Mouse (Mus musculus) limb, embryonic 15.5 days (tissue): Measurements from ENCODE around the gene Sept1. TPM values are rescaled to one million over a fixed set of nuclear protein-coding genes. Genes with fewer than 3 reads are reported as not detected.
"Not testable (repeated sequence)": the region's sequence is repeated elsewhere in the genome, so short reads cannot be mapped to it uniquely, and the experiment has no call there.

Experiments
- ATAC-seq: fragments of 200-750 bp; cut with Nextera tagmentation; 2 replicates; pipeline ENCODE4 v1.8.0; 2017; ENCODE audit warnings: low read depth, moderate TSS enrichment; ENCODE audit not compliant: insufficient number of reproducible peaks, low FRiP score, low TSS enrichment
- H3K27ac ChIP-seq: fragments of 300-500 bp; sonication (generic); 2 replicates; pipeline ENCODE4 v1.5.1; 2015; ENCODE audit warnings: moderate library complexity, mild to moderate bottlenecking, inconsistent platforms
- H3K27me3 ChIP-seq: fragments of 300-500 bp; sonication (generic); 2 replicates; pipeline ENCODE4 v1.6.1; 2015; ENCODE audit warnings: inconsistent platforms
- H3K36me3 ChIP-seq: fragments of 300-500 bp; sonication (generic); 2 replicates; pipeline ENCODE4 v1.6.1; 2015; ENCODE audit warnings: inconsistent platforms
- H3K4me1 ChIP-seq: fragments of 300-500 bp; sonication (generic); 2 replicates; pipeline ENCODE4 v1.6.1; 2015; ENCODE audit warnings: inconsistent platforms
- H3K4me2 ChIP-seq: fragments of 300-500 bp; sonication (generic); 2 replicates; pipeline ENCODE4 v1.6.1; 2015; ENCODE audit warnings: mild to moderate bottlenecking, inconsistent platforms
- H3K4me3 ChIP-seq: fragments of 300-500 bp; sonication (generic); 2 replicates; pipeline ENCODE4 v1.5.1; 2015; ENCODE audit warnings: mild to moderate bottlenecking, inconsistent platforms
- H3K9ac ChIP-seq: fragments of 300-500 bp; sonication (generic); 2 replicates; pipeline ENCODE4 v1.6.1; 2015; ENCODE audit warnings: inconsistent platforms
- H3K9me3 ChIP-seq: fragments of 300-500 bp; sonication (generic); 2 replicates; pipeline ENCODE4 v1.6.1; 2016; ENCODE audit warnings: inconsistent platforms
- WGBS: fragments of 180-500 bp; shearing (Covaris S2); methylation state at CpG from one replicate; pipeline ENCODE4 v1.1.7; 2015; 5-methylcytosine and 5-hydroxymethylcytosine counted together
- polyA plus RNA-seq: library from polyadenylated mRNA; unstranded; fragments of >200 nt; fragmentation: Nextera tagmentation; extraction: Ambion mirVana; gene quantifications from 2 replicates; pipeline ENCODE4 v1.2.1, GENCODE M21; 2015

Sept1 gene
- polyA plus RNA-seq, 1 experiment from 2014 or later = 22.7 TPM

- H3K9me3 ChIP-seq, H3K27ac ChIP-seq, H3K4me1 ChIP-seq, H3K9ac ChIP-seq, H3K4me3 ChIP-seq, ATAC-seq, H3K36me3 ChIP-seq, H3K27me3 ChIP-seq, H3K4me2 ChIP-seq: not testable (repeated sequence)
- 17% methylated on average over 2 of the region's 3 CpGs for WGBS
Observed at GRCm38 (mm10) chr7:127181724-127182123, 51.2 kb downstream of the Sept1 start.

DNA sequence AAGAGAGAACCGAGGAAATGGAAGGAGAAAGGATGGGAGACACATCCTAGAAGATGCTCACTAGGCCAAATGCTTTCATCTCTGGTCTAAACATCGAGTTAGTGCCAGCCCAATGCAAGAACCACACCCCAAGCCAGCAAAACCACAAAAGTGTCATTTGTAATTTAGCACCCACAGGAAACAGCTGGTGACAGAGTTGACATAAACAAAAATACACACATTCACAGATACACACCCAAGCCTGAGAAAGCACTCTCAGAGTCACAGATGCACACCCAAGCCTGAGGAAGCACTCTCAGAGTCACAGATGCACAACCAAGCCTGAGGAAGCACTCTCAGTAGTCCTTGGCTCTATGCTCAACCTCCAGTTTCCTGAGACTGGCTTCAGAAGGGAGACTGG is 52.1 kb downstream of the Sept1 start:
- Histone ChIP-seq H3K4me1 (no peaks in the 10 kb centered on the region), H3K4me3 (no peak overlapping the region), H3K9me3 (no peaks in the 10 kb centered on the region), H3K36me3 (no peaks in the 10 kb centered on the region), H3K27me3 (no peaks in the 10 kb centered on the region), H3K27ac (no peak overlapping the region), H3K4me2 (no peak overlapping the region), H3K9ac (no peak overlapping the region)
- WGBS = 70% methylated on average over 2 of the region's 2 CpGs
- no peak for ATAC-seq

DNA sequence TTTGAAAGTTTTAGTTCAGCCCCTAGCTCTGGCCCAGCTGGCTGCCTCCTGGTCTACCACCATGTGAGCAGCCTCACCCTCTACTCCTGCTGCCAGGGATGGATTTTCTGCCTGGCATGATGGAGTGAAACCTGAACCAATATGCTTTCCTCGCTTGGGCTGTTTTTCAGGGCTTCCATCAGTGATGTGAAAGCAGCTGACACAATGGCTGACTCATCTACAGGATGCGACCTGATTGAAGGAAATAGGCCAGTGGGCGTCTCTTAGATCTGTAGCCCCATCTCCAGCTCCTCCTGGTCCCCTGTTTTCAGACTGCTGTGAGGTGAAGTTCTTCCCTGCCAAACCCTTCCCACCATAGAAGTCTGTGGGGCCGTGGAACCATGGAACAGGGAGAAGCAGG is 56.0 kb downstream of the Sept1 start:
- no peak overlapping the region for H3K4me3 ChIP-seq
- no peak overlapping the region for H3K4me2 ChIP-seq
- H3K27ac ChIP-seq = no peak overlapping the region
- H3K9ac ChIP-seq = no peak overlapping the region
- no peaks in the 10 kb centered on the region for H3K27me3 ChIP-seq
- no peaks in the 10 kb centered on the region for H3K36me3 ChIP-seq
- no peaks in the 10 kb centered on the region for H3K9me3 ChIP-seq
- whole genome bisulfite sequencing = 67% methylated on average over 4 of the region's 4 CpGs
- no peaks in the 10 kb centered on the region for H3K4me1 ChIP-seq
- ATAC-seq = no peak

DNA sequence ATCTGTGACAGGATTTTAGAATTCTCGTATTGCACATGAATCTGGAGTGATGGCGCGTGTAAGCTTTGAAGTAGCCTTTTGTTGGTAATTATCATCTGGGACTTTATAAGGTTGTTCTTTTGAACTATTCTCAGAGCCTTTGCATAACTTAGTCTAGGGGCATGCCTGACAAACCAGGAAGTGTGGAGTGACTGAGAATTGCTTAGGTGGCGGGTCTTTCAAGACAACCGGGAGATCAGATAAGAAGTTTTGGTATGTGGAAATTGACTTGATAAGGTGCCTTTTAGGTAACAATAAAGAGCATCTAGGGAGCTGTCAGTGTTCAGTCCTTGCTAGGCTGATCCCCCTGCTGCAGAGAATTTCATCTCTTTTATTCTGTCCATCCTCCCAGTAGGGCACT is 66.4 kb downstream of the Sept1 start:
- H3K27me3 ChIP-seq = no peaks in the 10 kb centered on the region
- H3K4me3 ChIP-seq = no peak overlapping the region
- no peaks in the 10 kb centered on the region for H3K9me3 ChIP-seq
- ATAC-seq = no peak
- H3K4me1 ChIP-seq = no peaks in the 10 kb centered on the region
- H3K4me2 ChIP-seq = no peak overlapping the region
- 87% methylated on average over 5 of the region's 5 CpGs for WGBS
- H3K36me3 ChIP-seq = no peaks in the 10 kb centered on the region
- no peak overlapping the region for H3K27ac ChIP-seq
- no peak overlapping the region for H3K9ac ChIP-seq

- Histone ChIP-seq H3K4me2 (no peak overlapping the region), H3K27me3 (no peaks in the 10 kb centered on the region), H3K4me3 (no peak overlapping the region), H3K9me3 (no peaks in the 10 kb centered on the region), H3K4me1 (no peaks in the 10 kb centered on the region), H3K27ac (no peak overlapping the region), H3K36me3 (no peaks in the 10 kb centered on the region), H3K9ac (no peak overlapping the region)
- no peak for ATAC-seq
- WGBS = 84% methylated on average over 12 of the region's 12 CpGs
Observed at GRCm38 (mm10) chr7:127165607-127166493, 67.1 kb downstream of the Sept1 start.

Other genes with a start within 250 kb of the Sept1 start
- 13.1 and 17.0 TPM in 2 replicates for gene Mvp, start 218.5 kb downstream of the Sept1 start, polyA plus RNA-seq
- gene Pagr1b, start 216.6 kb downstream of the Sept1 start, polyA plus RNA-seq = 0.63 and 1.8 TPM in 2 replicates
- gene Pagr1a, start 215.8 kb downstream of the Sept1 start, polyA plus RNA-seq = 46.7 and 85.6 TPM in 2 replicates
- 28.9 and 58.2 TPM in 2 replicates for gene Gm42742, start 212.0 kb downstream of the Sept1 start, polyA plus RNA-seq
- gene Prrt2, start 211.9 kb downstream of the Sept1 start, polyA plus RNA-seq = 16.5 and 17.5 TPM in 2 replicates
- 49.8 and 54.8 TPM in 2 replicates for gene Maz, start 206.1 kb downstream of the Sept1 start, polyA plus RNA-seq
- gene Kif22, start 190.7 kb downstream of the Sept1 start, polyA plus RNA-seq = 90.7 and 96.9 TPM in 2 replicates
- gene Zg16, start 145.8 kb downstream of the Sept1 start, polyA plus RNA-seq = not detected in 2 replicates
- 5.3 and 6.1 TPM in 2 replicates for gene AI467606, start 141.8 kb downstream of the Sept1 start, polyA plus RNA-seq
- gene Qprt, start 110.9 kb downstream of the Sept1 start, polyA plus RNA-seq = 4.1 and 6.3 TPM in 2 replicates
- 0.81 and 0.84 TPM in 2 replicates for gene Spn, start 95.3 kb downstream of the Sept1 start, polyA plus RNA-seq
- gene Cd2bp2, start 37.1 kb downstream of the Sept1 start, polyA plus RNA-seq = 53.6 and 55.1 TPM in 2 replicates
- gene Tbc1d10b, start 24.7 kb downstream of the Sept1 start, polyA plus RNA-seq = 24.6 and 25.5 TPM in 2 replicates
- gene Mylpf, start 24.2 kb downstream of the Sept1 start, polyA plus RNA-seq = 422 and 1,232 TPM in 2 replicates
- 37.3 and 38.4 TPM in 2 replicates for gene Zfp553, start 69 bp downstream of the Sept1 start, polyA plus RNA-seq
- gene Zfp771, start 11.1 kb upstream of the Sept1 start, polyA plus RNA-seq = 69.7 and 71.7 TPM in 2 replicates
- gene Dctpp1, start 27.6 kb upstream of the Sept1 start, polyA plus RNA-seq = 127 and 138 TPM in 2 replicates
- gene Sephs2, start 40.9 kb upstream of the Sept1 start, polyA plus RNA-seq = 56.7 and 59.1 TPM in 2 replicates
- 1.2 and 1.3 TPM in 2 replicates for gene Itgal, start 63.1 kb upstream of the Sept1 start, polyA plus RNA-seq
- gene Zfp768, start 112.5 kb upstream of the Sept1 start, polyA plus RNA-seq = 14.3 and 16.4 TPM in 2 replicates
- 9.4 and 10.1 TPM in 2 replicates for gene Zfp747, start 142.9 kb upstream of the Sept1 start, polyA plus RNA-seq
- 5.6 and 6.5 TPM in 2 replicates for gene 9130019O22Rik, start 154.0 kb upstream of the Sept1 start, polyA plus RNA-seq
- 7.5 and 8.1 TPM in 2 replicates for gene E430018J23Rik, start 160.5 kb upstream of the Sept1 start, polyA plus RNA-seq
- 9.7 and 9.8 TPM in 2 replicates for gene Zfp764, start 173.7 kb upstream of the Sept1 start, polyA plus RNA-seq
- gene Zfp688, start 188.9 kb upstream of the Sept1 start, polyA plus RNA-seq = 22.9 and 24.0 TPM in 2 replicates
- gene Zfp689, start 216.0 kb upstream of the Sept1 start, polyA plus RNA-seq = 9.4 and 9.8 TPM in 2 replicates
- 37.4 and 45.2 TPM in 2 replicates for gene Prr14, start 226.5 kb upstream of the Sept1 start, polyA plus RNA-seq
- gene Fbrs, start 246.1 kb upstream of the Sept1 start, polyA plus RNA-seq = 13.7 and 16.0 TPM in 2 replicates